Mouse (Mus musculus): ENCODE measurements around the gene Casc4. TPM values are rescaled to one million over a fixed set of nuclear protein-coding genes. Genes with fewer than 3 reads are reported as not detected.

The Casc4 gene
- polyA plus RNA-seq (2015; fragmentation: Nextera tagmentation; extraction: Ambion mirVana), result 2.8 and 3.9 TPM in 2 replicates

GRCm38 (mm10) chr2:121866632-121867050, at the start of gene Casc4:
Casc4 (plus strand) TSS chr2:121866970.
- no peak within 1 kb of the TSS for H3K27ac ChIP-seq (replicated peaks)
- peaks cover 33% of the 10 kb centered on the region for H3K27me3 ChIP-seq
- H3K36me3 ChIP-seq (replicated peaks), result no peaks in the 10 kb centered on the region
- under 1% methylated on average over 43 of the region's 43 CpGs for WGBS (ENCODE audit: insufficient replicate concordance)
- peak within 1 kb of the TSS; percentile 61 for H3K9ac ChIP-seq
- H3K9me3 ChIP-seq (replicated peaks), result no peaks in the 10 kb centered on the region
- H3K4me2 ChIP-seq, result peak within 1 kb of the TSS; percentile 96
- H3K4me1 ChIP-seq (replicated peaks), result peaks cover 25% of the 10 kb centered on the region
- ATAC-seq (ENCODE audit: insufficient read depth), result peak; percentile 88
- H3K4me3 ChIP-seq (replicated peaks), result peak within 1 kb of the TSS; percentile 69

- 71% methylated on average over 7 of the region's 7 CpGs for WGBS (ENCODE audit: insufficient replicate concordance)
- Histone ChIP-seq H3K27ac (replicated peaks) (no peak overlapping the region), H3K4me3 (replicated peaks) (no peak overlapping the region), H3K36me3 (replicated peaks) (no peaks in the 10 kb centered on the region), H3K9me3 (replicated peaks) (no peaks in the 10 kb centered on the region), H3K9ac (no peak overlapping the region), H3K27me3 (no peaks in the 10 kb centered on the region), H3K4me1 (replicated peaks) (no peaks in the 10 kb centered on the region), H3K4me2 (no peak overlapping the region)
- ATAC-seq (ENCODE audit: insufficient read depth), result no peak
Observed at GRCm38 (mm10) chr2:121821787-121822186, 45.0 kb upstream of the Casc4 start.

DNA sequence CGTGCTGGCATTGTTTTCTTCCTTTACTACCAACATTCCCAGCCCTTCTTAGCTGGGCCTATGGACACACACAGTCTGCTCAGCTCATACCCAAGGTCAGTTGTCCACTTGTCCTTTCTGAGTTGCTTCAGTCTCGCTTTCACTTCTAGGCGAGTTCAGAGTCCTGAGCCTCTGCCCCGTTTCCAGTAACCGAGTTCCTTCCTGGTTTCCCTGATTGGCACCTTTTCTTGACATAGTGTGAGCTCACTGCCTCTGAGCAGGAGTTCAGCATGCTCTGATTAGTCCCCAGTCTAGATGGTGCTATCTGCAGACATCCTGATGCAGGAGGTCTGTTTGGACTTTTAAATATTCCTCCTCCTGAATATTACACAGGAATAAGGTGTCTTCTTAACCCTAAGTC, 42.1 kb upstream of the Casc4 start:
- no peak for ATAC-seq (ENCODE audit: insufficient read depth)
- 34% methylated on average over 5 of the region's 5 CpGs for WGBS (ENCODE audit: insufficient replicate concordance)

DNA sequence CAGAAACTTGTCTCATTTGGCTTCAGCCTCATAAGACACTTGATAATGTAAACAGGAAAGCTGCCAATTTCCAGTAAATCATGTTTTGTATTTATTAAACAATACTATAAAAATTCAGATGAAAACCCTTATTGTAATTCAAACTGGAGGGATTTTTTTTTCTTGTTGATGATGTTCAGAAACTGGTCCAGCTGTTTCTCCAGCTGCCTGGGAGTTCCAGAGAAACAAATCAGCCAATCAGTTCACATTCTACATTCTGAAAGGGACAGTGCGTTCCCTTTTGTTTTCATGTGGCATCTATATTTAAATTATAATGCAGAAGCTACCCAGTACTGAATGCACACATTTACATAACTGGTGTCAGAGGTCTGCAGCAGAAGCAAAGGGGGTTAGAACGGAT, 40.6 kb upstream of the Casc4 start:
- 55% methylated on average over 2 of the region's 2 CpGs for WGBS (ENCODE audit: insufficient replicate concordance)
- H3K9me3 ChIP-seq (replicated peaks), result no peaks in the 10 kb centered on the region
- H3K4me1 ChIP-seq (replicated peaks), result no peaks in the 10 kb centered on the region
- no peak overlapping the region for H3K27ac ChIP-seq (replicated peaks)
- no peak overlapping the region for H3K4me2 ChIP-seq
- H3K9ac ChIP-seq, result no peak overlapping the region
- H3K4me3 ChIP-seq (replicated peaks), result no peak overlapping the region
- H3K36me3 ChIP-seq (replicated peaks), result no peaks in the 10 kb centered on the region
- ATAC-seq (ENCODE audit: insufficient read depth), result no peak
- no peaks in the 10 kb centered on the region for H3K27me3 ChIP-seq

More for the DNA sequence above, 42.1 kb upstream of the Casc4 start:
- Histone ChIP-seq H3K27ac (replicated peaks) (no peak overlapping the region), H3K27me3 (no peaks in the 10 kb centered on the region), H3K4me1 (replicated peaks) (no peaks in the 10 kb centered on the region), H3K36me3 (replicated peaks) (no peaks in the 10 kb centered on the region), H3K9me3 (replicated peaks) (no peaks in the 10 kb centered on the region), H3K4me2 (no peak overlapping the region), H3K9ac (no peak overlapping the region), H3K4me3 (replicated peaks) (no peak overlapping the region)

GRCm38 (mm10) chr2:121828411-121828810, 38.4 kb upstream of the Casc4 start:
- Histone ChIP-seq H3K4me2 (no peak overlapping the region), H3K4me1 (replicated peaks) (no peaks in the 10 kb centered on the region), H3K4me3 (replicated peaks) (no peak overlapping the region), H3K36me3 (replicated peaks) (no peaks in the 10 kb centered on the region), H3K27me3 (no peaks in the 10 kb centered on the region), H3K9ac (no peak overlapping the region), H3K27ac (replicated peaks) (no peak overlapping the region), H3K9me3 (replicated peaks) (no peaks in the 10 kb centered on the region)
- ATAC-seq (ENCODE audit: insufficient read depth), result no peak
- 63% methylated on average over 3 of the region's 3 CpGs for WGBS (ENCODE audit: insufficient replicate concordance)

DNA sequence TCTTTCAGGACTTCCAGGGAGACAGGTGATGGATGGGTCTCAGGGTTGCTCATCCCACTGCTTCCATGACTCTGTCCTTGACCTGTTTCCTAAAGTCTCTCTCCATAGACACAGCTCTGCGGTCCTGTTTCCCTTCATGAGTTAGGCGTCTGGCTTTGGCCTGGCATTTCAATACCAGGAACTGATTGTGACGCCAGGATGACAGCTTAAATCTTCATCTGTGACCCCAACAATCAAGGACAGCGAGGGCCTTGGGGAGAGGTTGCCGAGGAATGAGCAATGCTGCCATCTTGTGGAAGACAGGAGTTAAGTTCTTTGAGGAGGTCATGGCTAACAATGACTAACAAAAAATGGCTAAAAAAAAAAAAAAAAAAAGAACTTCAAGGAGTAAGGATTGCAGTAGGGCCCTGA, 34.3 kb upstream of the Casc4 start:
- Histone ChIP-seq H3K4me3 (replicated peaks) (no peak overlapping the region), H3K36me3 (replicated peaks) (no peaks in the 10 kb centered on the region), H3K4me1 (replicated peaks) (no peaks in the 10 kb centered on the region), H3K4me2 (no peak overlapping the region), H3K9ac (no peak overlapping the region), H3K27me3 (no peaks in the 10 kb centered on the region), H3K27ac (replicated peaks) (no peak overlapping the region), H3K9me3 (replicated peaks) (no peaks in the 10 kb centered on the region)
- WGBS (ENCODE audit: insufficient replicate concordance), result 8% methylated on average over 5 of the region's 5 CpGs
- ATAC-seq (ENCODE audit: insufficient read depth), result no peak

DNA sequence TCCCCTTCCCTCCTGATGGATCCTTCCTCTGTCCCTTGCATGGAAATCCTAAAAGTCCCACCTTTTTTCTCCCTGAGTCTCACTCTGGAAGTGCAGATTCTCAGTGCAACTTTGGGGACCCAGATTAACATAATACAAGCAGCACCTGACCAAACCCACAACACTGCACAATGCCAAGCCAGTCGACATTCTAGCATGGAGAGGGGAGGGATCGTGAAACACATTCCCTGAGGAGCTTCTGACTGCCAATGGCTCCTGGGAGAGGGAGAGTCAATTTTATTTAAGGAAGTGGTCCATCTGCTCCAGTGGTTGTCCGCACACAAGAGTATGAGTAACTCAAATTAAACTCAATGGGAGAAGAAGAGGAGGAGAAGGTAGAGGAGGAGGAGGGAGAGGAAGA, 31.8 kb upstream of the Casc4 start:
- 40% methylated on average over 3 of the region's 3 CpGs for WGBS (ENCODE audit: insufficient replicate concordance)
- ATAC-seq (ENCODE audit: insufficient read depth), result no peak

DNA sequence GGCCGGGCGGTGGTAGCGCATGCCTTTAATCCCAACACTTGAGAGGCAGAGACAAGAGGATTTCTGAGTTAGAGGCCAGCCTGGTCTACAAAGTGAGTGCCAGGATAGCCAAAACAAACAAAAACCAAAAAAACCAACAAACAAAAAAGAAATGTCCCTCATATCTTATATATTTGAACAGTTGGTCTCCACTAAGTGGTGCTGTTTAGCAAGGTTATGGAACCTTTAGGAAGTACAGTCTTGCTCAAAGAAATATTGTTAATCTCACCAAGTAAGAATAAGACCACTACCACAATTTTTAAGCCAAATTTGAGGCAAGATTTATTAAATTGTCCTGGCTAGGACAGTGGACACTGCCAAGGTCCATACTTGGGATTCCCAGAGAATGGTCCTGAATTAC, 25.3 kb upstream of the Casc4 start:
- Histone ChIP-seq H3K4me3 (replicated peaks) (no peak overlapping the region), H3K4me2 (no peak overlapping the region), H3K27me3 (no peaks in the 10 kb centered on the region), H3K9me3 (replicated peaks) (no peaks in the 10 kb centered on the region), H3K27ac (replicated peaks) (no peak overlapping the region), H3K4me1 (replicated peaks) (no peaks in the 10 kb centered on the region), H3K36me3 (replicated peaks) (no peaks in the 10 kb centered on the region), H3K9ac (no peak overlapping the region)
- ATAC-seq (ENCODE audit: insufficient read depth), result no peak
- WGBS (ENCODE audit: insufficient replicate concordance), result 74% methylated on average over 3 of the region's 3 CpGs

More for the DNA sequence above, 31.8 kb upstream of the Casc4 start:
- H3K4me1 ChIP-seq (replicated peaks), result no peaks in the 10 kb centered on the region
- no peak overlapping the region for H3K4me3 ChIP-seq (replicated peaks)
- H3K27me3 ChIP-seq, result no peaks in the 10 kb centered on the region
- H3K27ac ChIP-seq (replicated peaks), result no peak overlapping the region
- H3K36me3 ChIP-seq (replicated peaks), result no peaks in the 10 kb centered on the region
- no peaks in the 10 kb centered on the region for H3K9me3 ChIP-seq (replicated peaks)
- no peak overlapping the region for H3K9ac ChIP-seq
- H3K4me2 ChIP-seq, result no peak overlapping the region

DNA sequence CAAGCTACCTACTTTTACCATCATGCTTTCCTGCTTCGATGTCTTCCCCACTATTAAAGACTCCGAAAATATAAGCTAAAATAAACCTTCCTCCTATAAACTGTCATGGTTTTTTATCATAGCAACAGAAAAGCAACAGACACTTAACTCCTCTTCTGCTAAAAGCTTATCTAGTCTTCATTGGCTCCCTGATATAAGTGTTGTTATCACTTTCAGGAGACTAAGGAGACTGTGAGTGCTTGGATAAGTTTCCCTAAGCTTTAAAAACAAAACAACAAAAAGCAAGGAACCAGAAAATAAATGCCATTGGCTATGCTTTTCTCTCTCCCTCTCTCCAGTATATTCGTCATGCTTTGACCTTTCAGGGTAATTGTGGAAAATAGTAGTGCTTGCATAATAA, 24.5 kb upstream of the Casc4 start:
- H3K9me3 ChIP-seq (replicated peaks), result no peaks in the 10 kb centered on the region
- no peak for ATAC-seq (ENCODE audit: insufficient read depth)
- 49% methylated on average over 3 of the region's 3 CpGs for WGBS (ENCODE audit: insufficient replicate concordance)
- H3K27ac ChIP-seq (replicated peaks), result no peak overlapping the region
- no peak overlapping the region for H3K4me3 ChIP-seq (replicated peaks)
- no peak overlapping the region for H3K4me2 ChIP-seq
- no peaks in the 10 kb centered on the region for H3K36me3 ChIP-seq (replicated peaks)
- no peaks in the 10 kb centered on the region for H3K4me1 ChIP-seq (replicated peaks)
- H3K27me3 ChIP-seq, result no peaks in the 10 kb centered on the region
- no peak overlapping the region for H3K9ac ChIP-seq

- no peaks in the 10 kb centered on the region for H3K36me3 ChIP-seq (replicated peaks)
- no peak for ATAC-seq (ENCODE audit: insufficient read depth)
Observed at GRCm38 (mm10) chr2:121846050-121846449, 20.7 kb upstream of the Casc4 start.

DNA sequence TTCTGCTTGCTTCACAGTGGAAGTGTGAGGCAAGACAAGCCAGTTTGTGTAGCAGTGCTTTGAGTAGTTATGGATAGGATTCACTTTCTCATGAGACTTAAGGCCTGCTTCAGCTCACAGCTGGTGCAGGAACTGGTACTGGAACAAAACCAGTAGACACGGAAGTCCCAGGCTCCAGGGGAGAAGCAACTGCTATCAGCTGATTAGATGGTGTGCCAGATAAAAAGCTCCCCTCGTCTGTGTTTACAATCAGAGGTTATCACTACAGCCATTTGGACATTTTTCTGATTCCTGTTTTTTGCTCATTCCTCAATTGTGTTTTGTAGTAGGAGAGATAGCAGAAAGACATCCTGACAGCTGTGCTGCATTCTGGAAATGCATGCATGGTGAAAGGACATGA, 14.7 kb upstream of the Casc4 start:
- H3K36me3 ChIP-seq (replicated peaks), result no peaks in the 10 kb centered on the region
- H3K4me2 ChIP-seq, result no peak overlapping the region
- no peaks in the 10 kb centered on the region for H3K27me3 ChIP-seq
- H3K9ac ChIP-seq, result no peak overlapping the region
- no peak overlapping the region for H3K27ac ChIP-seq (replicated peaks)
- no peak overlapping the region for H3K4me3 ChIP-seq (replicated peaks)
- WGBS (ENCODE audit: insufficient replicate concordance), result 7% methylated on average over 2 of the region's 2 CpGs
- ATAC-seq (ENCODE audit: insufficient read depth), result no peak
- no peaks in the 10 kb centered on the region for H3K4me1 ChIP-seq (replicated peaks)
- no peaks in the 10 kb centered on the region for H3K9me3 ChIP-seq (replicated peaks)

More at GRCm38 (mm10) chr2:121846050-121846449, 20.7 kb upstream of the Casc4 start:
- 40% methylated on average over 8 of the region's 8 CpGs for WGBS (ENCODE audit: insufficient replicate concordance)
- Histone ChIP-seq H3K4me3 (replicated peaks) (no peak overlapping the region), H3K27me3 (no peaks in the 10 kb centered on the region), H3K4me2 (no peak overlapping the region), H3K9ac (no peak overlapping the region), H3K27ac (replicated peaks) (no peak overlapping the region), H3K9me3 (replicated peaks) (no peaks in the 10 kb centered on the region), H3K4me1 (replicated peaks) (no peaks in the 10 kb centered on the region)

- no peaks in the 10 kb centered on the region; the same call in 1 of the 2 replicates for H3K27me3 ChIP-seq
- H3K36me3 ChIP-seq (replicated peaks), result no peaks in the 10 kb centered on the region
- no peak overlapping the region for H3K27ac ChIP-seq (replicated peaks)
- ATAC-seq (ENCODE audit: insufficient read depth), result no peak
- no peaks in the 10 kb centered on the region for H3K9me3 ChIP-seq (replicated peaks)
- H3K4me1 ChIP-seq (replicated peaks), result no peaks in the 10 kb centered on the region
- no peak overlapping the region for H3K4me3 ChIP-seq (replicated peaks)
- H3K4me2 ChIP-seq, result no peak overlapping the region
- 57% methylated on average over 3 of the region's 3 CpGs for WGBS (ENCODE audit: insufficient replicate concordance)
- no peak overlapping the region for H3K9ac ChIP-seq
Observed at GRCm38 (mm10) chr2:121853974-121854373, 12.8 kb upstream of the Casc4 start.

Data from liver, embryonic 15.5 days (tissue).